Mouse (Mus musculus): ENCODE data around the gene Hdac5.

Gene Hdac5

GRCm38 (mm10) chr11:102216056-102216885, 13.7 kb downstream of the Hdac5 start:
- DNase-seq (ENCODE audit: low read depth, low spot score) = no peak

- DNase-seq (ENCODE audit: low read depth, low spot score) = no peak
Observed at GRCm38 (mm10) chr11:102215511-102215910, 14.5 kb downstream of the Hdac5 start.

DNA sequence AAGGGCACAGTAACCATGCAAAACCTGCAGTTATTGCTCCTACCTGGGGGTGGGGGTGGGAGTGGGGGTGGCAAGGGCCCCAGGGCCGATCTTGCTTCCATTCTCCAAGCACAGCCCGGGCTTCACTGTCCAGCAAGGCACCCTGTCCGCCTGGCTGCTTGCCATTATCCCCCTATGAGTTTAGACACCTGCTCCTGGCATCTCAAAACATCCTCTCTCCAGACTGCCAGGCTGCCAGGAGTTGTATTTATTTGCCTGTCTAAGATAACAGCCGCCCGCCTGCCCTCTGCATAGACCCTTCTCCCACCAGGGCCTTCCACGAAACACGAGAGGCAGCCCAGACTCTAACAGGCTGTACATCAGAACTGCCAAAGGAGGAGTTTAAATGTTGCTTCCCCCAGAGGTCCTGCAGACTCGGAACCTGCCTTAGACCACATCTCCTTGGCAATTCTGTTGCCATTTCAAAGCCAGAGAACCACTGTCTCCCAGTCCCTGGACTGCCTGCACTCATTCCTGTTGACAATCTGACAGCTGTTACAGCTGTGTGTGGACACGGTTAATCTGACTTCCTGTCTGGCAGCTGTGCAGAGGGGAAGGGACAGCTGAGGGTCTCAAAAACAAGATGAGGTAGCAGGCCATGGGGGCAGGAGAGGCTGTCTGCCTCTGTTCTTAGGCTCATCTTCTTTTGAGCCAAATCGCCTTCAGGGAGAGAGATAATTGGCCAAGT, 15.4 kb downstream of the Hdac5 start:
- DNase-seq (ENCODE audit: low read depth, low spot score) = no peak

DNA sequence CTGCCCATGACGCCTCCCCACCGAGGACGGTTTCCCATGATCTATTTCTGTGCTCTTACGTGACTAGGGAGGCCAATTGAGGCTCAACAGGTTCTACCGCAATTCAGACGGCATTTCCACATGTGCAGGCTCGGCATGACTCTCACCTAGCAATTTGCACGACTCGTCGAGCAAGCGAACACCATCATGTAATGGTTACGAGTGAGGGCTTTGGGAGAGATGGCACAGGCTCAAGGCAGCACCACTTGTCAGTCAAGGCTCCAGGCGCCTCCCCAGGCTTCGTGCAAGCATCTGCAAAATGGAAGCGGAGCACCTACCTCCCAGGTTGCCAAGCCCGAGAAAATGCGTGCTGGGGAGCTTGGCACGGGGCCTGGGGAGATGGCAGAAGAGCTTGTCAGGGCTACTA, 18.0 kb downstream of the Hdac5 start:
- DNase-seq (ENCODE audit: low read depth, low spot score) = no peak

- no peak for DNase-seq (ENCODE audit: low read depth, low spot score)
Observed at GRCm38 (mm10) chr11:102211011-102211410, 19.0 kb downstream of the Hdac5 start.

DNA sequence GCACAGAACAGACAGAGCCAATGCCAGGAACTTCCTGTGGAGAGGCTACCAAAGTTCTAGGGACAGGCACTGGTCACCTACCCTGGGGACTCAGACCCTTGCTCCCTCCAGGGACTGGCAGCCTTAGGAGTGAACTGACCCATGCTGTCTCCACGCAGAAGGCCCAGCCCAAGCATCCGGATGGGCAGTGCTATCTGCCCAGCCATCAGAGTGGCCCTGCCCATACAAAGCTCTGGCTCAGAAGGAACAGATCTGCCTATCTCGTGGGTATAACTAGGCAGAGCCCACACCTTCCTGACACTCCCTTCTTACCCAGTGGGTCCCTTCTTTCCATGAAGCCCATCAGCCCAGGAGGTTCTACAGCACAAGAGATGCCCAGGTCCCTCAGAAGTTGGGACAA, 19.8 kb downstream of the Hdac5 start:
- no peak for DNase-seq (ENCODE audit: low read depth, low spot score)

- no peak for DNase-seq (ENCODE audit: low read depth, low spot score)
Observed at GRCm38 (mm10) chr11:102209742-102210141, 20.2 kb downstream of the Hdac5 start.

- no peak for DNase-seq (ENCODE audit: low read depth, low spot score)
Observed at GRCm38 (mm10) chr11:102208846-102209245, 21.1 kb downstream of the Hdac5 start.

- no peak for DNase-seq (ENCODE audit: low read depth, low spot score)
Observed at GRCm38 (mm10) chr11:102207825-102208777, 21.9 kb downstream of the Hdac5 start.

DNA sequence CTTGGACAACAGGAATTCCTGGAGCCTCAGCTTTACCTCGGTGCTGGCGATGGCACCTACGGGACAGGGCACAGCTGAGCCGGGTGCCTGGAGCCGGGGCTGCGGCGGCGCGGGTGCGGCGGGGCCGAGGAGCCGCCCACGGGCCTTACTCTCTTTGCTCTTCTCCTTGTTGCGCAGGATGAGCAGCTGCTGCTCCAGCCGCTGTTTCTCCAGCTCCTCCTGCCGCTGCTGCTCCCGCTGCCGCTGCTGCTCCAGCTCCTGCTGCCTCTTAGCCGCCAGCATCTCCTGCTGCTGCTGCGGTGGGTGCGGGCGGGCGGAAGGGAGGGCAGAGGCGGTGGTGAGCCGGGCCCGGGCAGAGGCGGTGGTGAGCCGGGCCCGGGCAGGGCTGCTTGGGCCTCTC, 23.5 kb downstream of the Hdac5 start:
- DNase-seq (ENCODE audit: low read depth, low spot score) = no peak

DNA sequence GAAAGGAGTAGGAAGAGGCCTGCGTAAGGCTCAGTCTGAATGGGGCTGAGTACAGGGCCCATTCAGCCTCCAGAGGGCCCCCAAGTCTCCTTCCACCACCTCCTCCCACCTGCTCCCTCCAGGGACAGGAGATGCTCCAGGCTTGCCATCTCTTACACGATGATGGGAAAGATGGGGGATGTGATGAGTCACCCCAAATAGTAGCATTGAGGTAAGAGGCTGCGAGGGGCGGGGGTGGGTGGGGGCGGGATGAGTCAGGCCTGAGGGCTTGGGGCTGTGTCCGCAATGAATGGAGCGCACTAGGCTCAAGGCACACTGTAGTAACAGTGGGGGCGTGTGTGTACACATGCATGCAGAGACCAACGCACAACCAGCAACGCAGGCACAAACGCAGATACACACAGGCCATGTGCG, 28.6 kb downstream of the Hdac5 start:
- no peak for DNase-seq (ENCODE audit: low read depth, low spot score)

GRCm38 (mm10) chr11:102199856-102200255, 30.1 kb downstream of the Hdac5 start:
- no peak for DNase-seq (ENCODE audit: low read depth, low spot score)

DNA sequence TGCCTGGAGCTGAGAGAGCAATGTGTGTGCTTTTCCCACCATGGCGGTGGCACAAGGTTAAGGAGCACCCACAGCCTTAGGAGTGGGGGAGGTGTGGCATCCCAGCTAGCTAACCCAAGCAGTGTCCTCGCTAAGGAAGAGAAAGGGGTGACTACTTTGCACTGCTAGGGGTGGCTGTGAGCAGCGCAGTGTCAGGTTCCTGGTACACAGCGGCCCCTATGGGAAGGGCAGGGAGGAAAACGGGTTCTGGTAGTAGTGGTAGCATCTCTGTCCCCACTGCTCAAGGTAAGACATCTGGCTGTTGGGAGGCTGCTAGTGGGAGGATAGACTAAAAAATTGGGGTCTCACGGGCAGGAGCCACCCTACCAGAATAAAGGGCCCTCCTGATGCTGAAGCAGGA, 31.7 kb downstream of the Hdac5 start:
- DNase-seq (ENCODE audit: low read depth, low spot score) = no peak

DNA sequence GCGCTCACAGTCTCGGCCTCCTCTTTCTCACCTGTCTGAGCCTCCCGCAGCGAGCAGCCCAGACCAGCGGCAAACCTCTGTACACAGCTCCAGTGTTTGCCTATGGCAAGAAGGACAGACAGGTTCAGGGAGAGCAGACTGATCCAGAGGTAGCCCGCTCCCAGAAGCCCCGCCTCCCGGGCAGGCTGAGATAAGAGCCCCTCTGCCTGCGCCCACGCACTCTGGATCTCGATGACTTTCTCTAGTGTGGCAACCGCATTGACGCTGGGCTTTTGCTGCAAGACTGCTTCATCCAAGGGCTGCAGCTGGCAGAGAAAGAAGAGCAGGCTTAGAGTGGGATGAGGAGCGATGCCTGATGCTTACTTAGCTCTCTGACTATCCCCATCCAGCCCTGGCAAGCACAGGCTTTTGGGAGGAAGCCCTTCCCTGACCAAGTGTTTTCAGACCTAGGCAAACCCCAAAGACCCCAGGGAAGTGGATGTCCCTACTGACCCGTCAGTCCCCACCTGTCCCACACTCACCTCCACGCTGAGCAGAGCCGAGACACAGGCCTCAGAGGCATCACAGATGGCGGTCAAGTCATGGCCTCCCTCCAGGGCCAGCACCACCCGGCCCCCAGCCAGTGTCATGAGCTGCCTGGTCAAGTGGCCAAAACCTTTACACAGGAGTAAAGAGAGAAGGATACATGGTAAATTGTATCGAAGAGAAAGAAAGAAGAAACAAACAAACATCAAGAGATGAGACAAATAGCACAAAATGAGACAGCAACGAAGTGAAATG, 33.8 kb downstream of the Hdac5 start:
- DNase-seq (ENCODE audit: low read depth, low spot score) = no peak

DNA sequence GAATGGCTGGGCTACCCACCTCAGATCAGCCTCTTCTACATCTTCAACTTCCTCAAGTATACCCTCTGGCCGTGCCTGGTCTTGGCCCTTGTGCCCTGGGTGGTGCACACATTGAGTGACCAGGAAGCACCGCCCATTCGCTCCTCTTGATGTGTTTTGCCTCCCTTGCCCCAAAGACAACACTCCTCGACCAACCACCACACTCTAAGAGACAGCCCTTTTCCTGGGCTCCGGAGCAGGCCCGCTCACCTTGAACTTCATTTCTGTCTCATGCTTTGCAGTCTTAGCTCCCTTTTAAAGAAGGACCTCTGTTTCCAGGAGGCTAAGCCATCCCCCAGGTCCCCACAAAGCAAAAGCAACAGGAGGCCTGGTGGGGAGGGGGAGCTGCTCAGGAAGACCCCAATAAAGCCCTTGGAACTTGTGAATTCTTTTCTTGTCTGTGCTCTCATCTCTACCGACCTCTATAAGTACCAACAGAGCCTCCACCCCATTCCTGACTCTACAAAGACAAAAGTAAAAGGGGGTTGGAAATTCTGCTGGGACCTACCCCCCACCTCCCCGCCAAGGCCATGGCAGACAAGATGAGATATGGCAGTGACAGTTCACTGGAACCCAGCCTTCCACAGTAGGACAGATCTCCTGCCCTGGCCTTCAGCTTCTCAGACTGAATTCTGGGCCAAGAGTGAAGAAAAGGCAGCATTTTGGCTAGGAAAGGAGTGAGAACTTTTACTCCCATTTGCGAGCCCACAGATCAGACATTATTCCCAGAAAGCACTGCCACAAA, 36.1 kb downstream of the Hdac5 start:
- no peak for DNase-seq (ENCODE audit: low read depth, low spot score)

GRCm38 (mm10) chr11:102190848-102191247, 39.1 kb downstream of the Hdac5 start:
- DNase-seq (ENCODE audit: low read depth, low spot score) = no peak

- peak; percentile 84 for DNase-seq (ENCODE audit: low read depth, low spot score)
Observed at GRCm38 (mm10) chr11:102189461-102190436, 40.2 kb downstream of the Hdac5 start, which contains the start of gene G6pc3. TSS of gene G6pc3 (plus strand) at chr11:102189620.

DNA sequence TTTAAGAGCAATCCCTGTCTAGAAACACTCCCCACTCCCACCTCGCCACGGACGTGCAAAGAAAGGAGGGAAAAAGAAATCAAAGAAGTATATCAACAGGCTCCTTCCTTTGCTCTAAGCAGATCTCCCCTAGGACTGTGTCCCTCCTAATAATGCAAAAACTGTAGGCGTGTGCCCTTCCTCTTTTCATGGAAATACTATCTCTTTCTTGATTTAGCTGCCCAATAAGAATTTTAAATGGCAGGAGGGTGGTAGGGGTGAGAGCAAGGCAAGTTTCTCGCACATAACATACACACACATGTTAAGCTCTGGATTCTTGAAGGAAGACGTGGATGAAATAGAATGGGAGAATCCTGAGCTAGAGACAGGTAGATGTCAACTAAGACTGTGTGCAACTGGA, 41.0 kb downstream of the Hdac5 start:
- no peak for DNase-seq (ENCODE audit: low read depth, low spot score)

DNA sequence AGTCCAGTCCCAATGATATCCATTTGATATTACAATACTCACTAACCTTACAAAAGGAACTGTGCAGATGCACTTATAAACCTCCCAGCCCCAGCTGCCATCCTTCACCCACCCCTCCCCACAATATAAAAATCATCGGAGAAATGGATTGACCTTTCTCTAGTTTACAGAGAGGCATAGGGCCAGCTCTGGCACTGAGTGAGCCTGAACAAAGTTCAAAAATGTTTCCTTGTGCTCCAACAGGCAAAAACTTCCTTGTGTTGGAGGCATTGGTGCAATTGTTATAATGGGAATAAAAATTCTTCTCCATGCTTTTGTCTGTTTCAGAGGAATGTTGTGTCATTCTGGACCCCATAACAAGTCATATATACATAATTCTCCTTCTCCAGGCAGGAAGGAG, 43.7 kb downstream of the Hdac5 start:
- DNase-seq (ENCODE audit: low read depth, low spot score) = no peak
